Mouse (Mus musculus) CH12.LX (cell line): ENCODE measurements around the gene Tmed4.

ENCODE experiments used
- CHD1 ChIP-seq: IDR thresholded peaks from 2 replicates; pipeline ENCODE4 v1.6.1; 2012; ENCODE audit warnings: low read depth, low read length, improper control_type of control experiment, inconsistent platforms
- CTCF ChIP-seq, 2 experiments: IDR thresholded peaks in 1 of 2; conservative IDR thresholded peaks in 1 of 2; 2 replicates each; pipeline ENCODE4 v1.5.1; 2011 to 2012; ENCODE audit warnings: low read depth in 2 of 2, low read length in 2 of 2, improper control_type of control experiment in 1 of 2, inconsistent platforms in 1 of 2, mild to moderate bottlenecking in 1 of 2, moderate library complexity in 1 of 2
- E2F4 ChIP-seq: IDR thresholded peaks from 2 replicates; pipeline ENCODE4 v1.6.1; 2011; ENCODE audit warnings: low read depth, low read length, improper control_type of control experiment; ENCODE audit not compliant: insufficient replicate concordance
- EP300 ChIP-seq: IDR thresholded peaks from 2 replicates; pipeline ENCODE4 v1.6.1; 2011; ENCODE audit warnings: low read length, improper control_type of control experiment
- HCFC1 ChIP-seq: IDR thresholded peaks from 2 replicates; pipeline ENCODE4 v1.6.1; 2012; ENCODE audit warnings: low read depth, mild to moderate bottlenecking, inconsistent platforms, low read length, improper control_type of control experiment
- MEF2A ChIP-seq: IDR thresholded peaks from 2 replicates; pipeline ENCODE4 v1.6.1; 2014; ENCODE audit warnings: low read depth, mild to moderate bottlenecking, inconsistent platforms, low read length, improper control_type of control experiment, borderline replicate concordance
- NELFE ChIP-seq: IDR thresholded peaks from 2 replicates; pipeline ENCODE4 v1.6.1; 2011; ENCODE audit warnings: low read depth, low read length, improper control_type of control experiment
- POLR2A ChIP-seq: IDR thresholded peaks from 2 replicates; pipeline ENCODE4 v1.6.1; 2011; ENCODE audit warnings: low read depth, mild to moderate bottlenecking, improper control_type of control experiment, low read length
- POLR2AphosphoS2 ChIP-seq: IDR thresholded peaks from 2 replicates; pipeline ENCODE4 v1.6.1; 2011; ENCODE audit warnings: low read depth, low read length, improper control_type of control experiment
- USF1 ChIP-seq: IDR thresholded peaks from 2 replicates; pipeline ENCODE4 v1.6.1; 2014; ENCODE audit warnings: low read depth, mild to moderate bottlenecking, inconsistent platforms, low read length, improper control_type of control experiment

DNA sequence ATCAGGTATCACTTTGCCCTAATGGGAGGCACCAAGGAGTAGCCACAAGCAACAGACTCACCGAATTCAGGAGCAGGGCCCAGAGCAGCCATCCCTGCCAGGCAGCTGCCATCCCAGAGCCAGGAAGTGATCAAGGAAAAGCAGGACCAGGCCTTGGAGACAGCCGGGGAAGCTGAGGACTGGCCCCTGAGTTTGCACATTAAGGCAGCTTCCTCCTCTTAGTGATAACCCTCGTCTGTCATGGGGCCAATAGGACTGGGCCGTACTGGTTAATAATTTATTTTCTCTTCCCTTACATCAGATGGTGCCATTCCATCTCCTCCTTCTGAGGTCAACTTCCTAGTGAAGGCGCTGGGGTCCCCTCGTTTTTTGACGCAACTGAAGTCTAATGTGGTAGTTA, 44.7 kb downstream of the Tmed4 start, which contains the start of gene Npc1l1:
- no peak for TF ChIP-seq E2F4
- TF ChIP-seq POLR2AphosphoS2, result no peak
- TF ChIP-seq NELFE, result no peak
- TF ChIP-seq CHD1, result no peak
- no peak for TF ChIP-seq CTCF (conservative IDR thresholded peaks at IDR 0.05 in 1 of 2, IDR thresholded peaks at IDR 0.05 in 1 of 2; ENCODE audit: low read depth in 2 of 2, low read length in 2 of 2)
- TF ChIP-seq HCFC1, result no peak
- TF ChIP-seq POLR2A, result no peak
- TF ChIP-seq MEF2A, result no peak
- TF ChIP-seq EP300, result no peak
- TF ChIP-seq USF1, result no peak
